Mouse (Mus musculus): ENCODE data around the gene Tsg101. TPM values are rescaled to one million over a fixed set of nuclear protein-coding genes. Genes with fewer than 3 reads are reported as not detected.

The Tsg101 gene
- polyA plus RNA-seq, 1 experiment = 103 TPM

DNA sequence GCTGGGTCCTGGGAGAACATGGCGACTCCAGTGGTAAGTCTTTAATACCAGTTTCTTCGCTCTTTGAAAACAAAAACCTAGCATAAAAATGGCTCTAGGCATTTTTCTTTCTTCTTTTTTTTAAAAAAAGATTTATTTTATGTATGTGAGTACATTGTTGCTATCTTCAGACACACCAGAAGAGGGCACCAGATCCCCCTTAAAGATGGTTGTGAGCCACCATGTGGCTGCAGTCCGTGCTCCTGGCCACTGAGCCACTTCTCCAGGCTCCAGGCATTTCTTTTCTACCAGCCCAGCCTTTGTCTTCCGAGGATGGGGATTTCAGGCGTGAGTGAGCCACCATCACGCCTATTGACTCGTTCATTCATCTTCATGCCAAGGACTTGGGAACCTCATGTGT is 68.7 kb downstream of the Tsg101 start:
- peaks cover 6% of the 10 kb centered on the region for H3K4me1 ChIP-seq (ENCODE audit: control insufficient read depth, insufficient read depth, insufficient read length, low read length)
- no peak overlapping the region for H3K27ac ChIP-seq (replicated peaks; ENCODE audit: low read depth, low read length)
- no peak overlapping the region for H3K4me3 ChIP-seq (ENCODE audit: insufficient read depth, low read depth, low read length)

DNA sequence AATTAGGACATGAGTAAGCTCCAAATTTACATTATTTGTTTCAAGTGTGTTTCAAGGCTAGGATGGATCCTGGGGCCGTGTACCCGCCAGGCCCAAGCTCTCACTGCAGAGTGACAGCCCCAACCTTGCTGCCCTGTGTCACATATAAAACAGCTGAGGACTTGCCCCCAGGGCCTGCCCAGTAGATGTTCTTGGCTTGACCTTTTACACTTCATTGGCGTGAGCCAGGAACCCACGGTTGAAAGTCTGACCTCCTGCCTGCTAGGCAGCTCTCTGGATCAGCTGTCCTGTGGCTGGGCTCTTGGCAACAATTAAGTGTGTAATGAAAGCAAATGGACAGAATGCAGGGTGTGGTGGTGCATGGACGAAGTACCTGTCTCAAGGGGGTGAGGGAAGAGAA is 70.5 kb downstream of the Tsg101 start:
- Histone ChIP-seq H3K27ac (replicated peaks; ENCODE audit: low read depth, low read length) (peak overlapping the region; percentile 77), H3K4me3 (ENCODE audit: insufficient read depth, low read depth, low read length) (no peak overlapping the region)

GRCm38 (mm10) chr7:46846486-46847244 is 73.1 kb downstream of the Tsg101 start:
- Histone ChIP-seq H3K27ac (replicated peaks; ENCODE audit: low read depth, low read length) (peak overlapping the region; percentile 90), H3K4me1 (ENCODE audit: control insufficient read depth, insufficient read depth, insufficient read length, low read length) (peaks cover 10% of the 10 kb centered on the region), H3K4me3 (ENCODE audit: insufficient read depth, low read depth, low read length) (peak overlapping the region; percentile 85)

More for the DNA sequence above, 70.5 kb downstream of the Tsg101 start:
- H3K4me1 ChIP-seq (ENCODE audit: control insufficient read depth, insufficient read depth, insufficient read length, low read length) = peaks cover 10% of the 10 kb centered on the region

- peak overlapping the region; percentile 90 for H3K27ac ChIP-seq (replicated peaks; ENCODE audit: low read depth, low read length)
- H3K4me3 ChIP-seq (ENCODE audit: insufficient read depth, low read depth, low read length) = peak overlapping the region; percentile 85
- H3K4me1 ChIP-seq (ENCODE audit: control insufficient read depth, insufficient read depth, insufficient read length, low read length) = peaks cover 10% of the 10 kb centered on the region
Measured at GRCm38 (mm10) chr7:46845978-46846485, 73.7 kb downstream of the Tsg101 start.

- Histone ChIP-seq H3K4me3 (ENCODE audit: insufficient read depth, low read depth, low read length) (peak overlapping the region; percentile 85), H3K27ac (replicated peaks; ENCODE audit: low read depth, low read length) (peak overlapping the region; percentile 90), H3K4me1 (ENCODE audit: control insufficient read depth, insufficient read depth, insufficient read length, low read length) (peaks cover 10% of the 10 kb centered on the region)
Measured at GRCm38 (mm10) chr7:46845211-46845977, 74.4 kb downstream of the Tsg101 start.

DNA sequence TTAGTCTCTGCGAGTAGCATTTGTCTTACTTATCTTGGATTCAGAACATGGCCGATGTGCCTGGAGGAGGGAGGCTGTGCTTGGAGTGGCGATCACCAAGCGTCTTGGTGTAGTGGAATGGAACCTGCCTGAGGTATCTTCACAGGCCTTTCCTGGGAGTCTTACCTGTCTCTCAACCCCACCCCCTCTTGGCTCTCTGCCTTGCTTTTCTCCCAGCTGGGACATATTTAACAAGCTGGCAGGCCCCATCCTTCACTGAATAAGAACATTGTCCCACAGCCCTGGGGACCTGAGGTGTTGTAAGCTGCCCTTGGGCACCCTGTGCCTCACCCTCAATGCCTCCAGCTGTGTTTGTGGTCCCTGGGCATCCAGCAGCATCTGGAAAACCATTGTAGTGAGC is 76.2 kb downstream of the Tsg101 start:
- no peak overlapping the region for H3K27ac ChIP-seq (replicated peaks; ENCODE audit: low read depth, low read length)
- H3K4me1 ChIP-seq (ENCODE audit: control insufficient read depth, insufficient read depth, insufficient read length, low read length) = peaks cover 16% of the 10 kb centered on the region; the same call in 1 of the 2 replicates
- no peak overlapping the region for H3K4me3 ChIP-seq (ENCODE audit: insufficient read depth, low read depth, low read length)

GRCm38 (mm10) chr7:46842278-46842677 is 77.5 kb downstream of the Tsg101 start:
- Histone ChIP-seq H3K4me1 (ENCODE audit: control insufficient read depth, insufficient read depth, insufficient read length, low read length) (peaks cover 20% of the 10 kb centered on the region; the same call in 1 of the 2 replicates), H3K27ac (replicated peaks; ENCODE audit: low read depth, low read length) (no peak overlapping the region), H3K4me3 (ENCODE audit: insufficient read depth, low read depth, low read length) (no peak overlapping the region)

GRCm38 (mm10) chr7:46840787-46841525 is 78.8 kb downstream of the Tsg101 start, which contains the start of gene Ldha:
Ldha (plus strand) TSS chr7:46841475.
- no peak within 1 kb of the TSS for H3K4me3 ChIP-seq (ENCODE audit: insufficient read depth, low read depth, low read length)
- H3K4me1 ChIP-seq (ENCODE audit: control insufficient read depth, insufficient read depth, insufficient read length, low read length) = peaks cover 20% of the 10 kb centered on the region; the same call in 1 of the 2 replicates
- H3K27ac ChIP-seq (replicated peaks; ENCODE audit: low read depth, low read length) = peak within 1 kb of the TSS; percentile 64; the same call in 1 of the 2 replicates

DNA sequence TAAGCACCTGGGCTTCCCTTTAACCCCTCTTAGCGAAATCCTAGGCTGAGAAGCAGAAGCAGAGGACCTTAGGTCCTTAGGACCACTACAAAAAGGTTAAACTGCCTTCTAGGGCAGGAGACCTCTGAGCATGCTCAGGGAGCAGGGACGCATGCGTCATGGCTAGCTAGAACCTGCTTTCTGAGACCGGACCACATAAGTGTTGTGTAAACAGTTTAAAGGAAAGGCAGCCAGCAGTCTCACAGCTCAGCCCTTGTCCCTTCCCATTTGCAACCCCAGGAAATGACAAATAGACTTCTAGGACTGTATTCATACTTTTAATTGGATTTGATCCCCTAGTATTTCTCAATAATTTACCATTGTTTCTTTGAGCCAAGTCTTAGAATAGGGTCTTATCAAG is 79.4 kb downstream of the Tsg101 start:
- Histone ChIP-seq H3K4me1 (ENCODE audit: control insufficient read depth, insufficient read depth, insufficient read length, low read length) (peaks cover 20% of the 10 kb centered on the region; the same call in 1 of the 2 replicates), H3K27ac (replicated peaks; ENCODE audit: low read depth, low read length) (peak overlapping the region; percentile 64; the same call in 1 of the 2 replicates), H3K4me3 (ENCODE audit: insufficient read depth, low read depth, low read length) (no peak overlapping the region)

DNA sequence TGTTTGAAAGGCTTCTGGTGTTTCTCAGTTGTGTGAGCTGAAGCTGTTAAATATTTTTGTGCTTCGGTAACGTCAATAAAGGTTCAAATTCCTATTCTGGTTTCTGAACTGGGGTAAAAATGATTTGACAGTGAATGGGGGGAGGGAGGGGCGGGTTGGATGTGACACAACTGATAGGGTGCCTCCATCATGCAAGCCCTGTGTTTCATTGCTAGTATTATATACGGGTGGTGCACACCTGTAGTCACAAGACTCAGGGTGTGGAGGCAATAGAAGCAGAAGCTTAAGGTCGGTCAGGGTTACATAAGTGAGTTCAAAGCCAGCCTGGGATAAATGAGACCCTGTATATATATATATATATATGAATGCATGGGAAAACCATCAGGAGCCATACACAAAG is 79.9 kb downstream of the Tsg101 start:
- Histone ChIP-seq H3K4me1 (ENCODE audit: control insufficient read depth, insufficient read depth, insufficient read length, low read length) (peaks cover 16% of the 10 kb centered on the region; the same call in 1 of the 2 replicates), H3K27ac (replicated peaks; ENCODE audit: low read depth, low read length) (peak overlapping the region; percentile 93), H3K4me3 (ENCODE audit: insufficient read depth, low read depth, low read length) (no peak overlapping the region)

DNA sequence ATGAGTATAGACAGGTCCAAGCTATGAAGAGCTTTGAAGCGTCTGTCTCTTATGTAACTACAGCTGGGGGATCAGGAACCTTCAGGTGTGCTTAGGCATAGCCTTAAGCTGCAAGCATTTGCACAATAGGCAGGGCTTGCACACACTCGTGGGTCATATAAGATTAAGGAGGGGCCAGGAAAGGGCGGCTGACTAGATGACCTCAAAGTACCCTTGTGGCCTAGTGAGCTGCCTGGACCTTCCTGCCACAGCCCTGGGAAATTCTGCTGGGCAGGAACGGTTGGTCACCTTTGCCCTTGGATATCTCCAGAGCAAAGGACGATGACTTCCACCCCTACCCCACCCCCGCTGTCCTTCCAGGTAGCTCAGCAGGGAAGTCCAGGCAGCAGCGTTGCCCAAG is 80.3 kb downstream of the Tsg101 start:
- H3K27ac ChIP-seq (replicated peaks; ENCODE audit: low read depth, low read length) = peak overlapping the region; percentile 93
- peaks cover 16% of the 10 kb centered on the region; the same call in 1 of the 2 replicates for H3K4me1 ChIP-seq (ENCODE audit: control insufficient read depth, insufficient read depth, insufficient read length, low read length)
- 0 out of 2 replicates have a peak overlapping the region, but pooled peaks have one; percentile 5 for H3K4me3 ChIP-seq (ENCODE audit: insufficient read depth, low read depth, low read length)

Other genes with a start within 250 kb of the Tsg101 start
- gene Tph1, start 247.4 kb downstream of the Tsg101 start, polyA plus RNA-seq (2012; ENCODE audit: insufficient read depth, insufficient read length, missing spikeins) = not detected in 2 replicates
- 3.2 and 4.4 TPM in 2 replicates for gene Saal1, start 209.3 kb downstream of the Tsg101 start, polyA plus RNA-seq (2012; ENCODE audit: insufficient read depth, insufficient read length, missing spikeins)
- 3.2 TPM in 1 of 2 replicates, not detected in the other for gene Saa3, start 204.3 kb downstream of the Tsg101 start, polyA plus RNA-seq (2012; ENCODE audit: insufficient read depth, insufficient read length, missing spikeins)
- gene Saa4, start 187.4 kb downstream of the Tsg101 start, polyA plus RNA-seq (2012; ENCODE audit: insufficient read depth, insufficient read length, missing spikeins) = 0.48 TPM in 1 of 2 replicates, not detected in the other
- gene Saa1, start 177.0 kb downstream of the Tsg101 start, polyA plus RNA-seq (2012; ENCODE audit: insufficient read depth, insufficient read length, missing spikeins) = not detected in 2 replicates
- gene Saa2, start 168.2 kb downstream of the Tsg101 start, polyA plus RNA-seq (2012; ENCODE audit: insufficient read depth, insufficient read length, missing spikeins) = not detected in 2 replicates
- 11.9 and 13.5 TPM in 2 replicates for gene Hps5, start 123.9 kb downstream of the Tsg101 start, polyA plus RNA-seq (2012; ENCODE audit: insufficient read depth, insufficient read length, missing spikeins)
- gene Gtf2h1, start 123.9 kb downstream of the Tsg101 start, polyA plus RNA-seq (2012; ENCODE audit: insufficient read depth, insufficient read length, missing spikeins) = 17.6 and 24.3 TPM in 2 replicates
- 1,796 and 2,267 TPM in 2 replicates for gene Ldha, start 78.5 kb downstream of the Tsg101 start, polyA plus RNA-seq (2012; ENCODE audit: insufficient read depth, insufficient read length, missing spikeins)
- not detected in 2 replicates for gene Ldhc, start 58.8 kb downstream of the Tsg101 start, polyA plus RNA-seq (2012; ENCODE audit: insufficient read depth, insufficient read length, missing spikeins)
- gene Uevld, start 38.6 kb upstream of the Tsg101 start, polyA plus RNA-seq (2012; ENCODE audit: insufficient read depth, insufficient read length, missing spikeins) = 9.3 and 12.4 TPM in 2 replicates
- not detected in 2 replicates for gene Gm9999, start 63.6 kb upstream of the Tsg101 start, polyA plus RNA-seq (2012; ENCODE audit: insufficient read depth, insufficient read length, missing spikeins)
- gene Spty2d1, start 88.4 kb upstream of the Tsg101 start, polyA plus RNA-seq (2012; ENCODE audit: insufficient read depth, insufficient read length, missing spikeins) = 6.4 TPM in 2 replicates
- 2.6 and 4.9 TPM in 2 replicates for gene Tmem86a, start 130.6 kb upstream of the Tsg101 start, polyA plus RNA-seq (2012; ENCODE audit: insufficient read depth, insufficient read length, missing spikeins)
- not detected in 2 replicates for gene Ptpn5, start 213.7 kb upstream of the Tsg101 start, polyA plus RNA-seq (2012; ENCODE audit: insufficient read depth, insufficient read length, missing spikeins)